Mouse (Mus musculus): ENCODE data around the gene Spata1.
"Not testable (repeated sequence)": the region's sequence is repeated elsewhere in the genome, so short reads cannot be mapped to it uniquely, and the experiment has no call there.

Spata1 gene

DNA sequence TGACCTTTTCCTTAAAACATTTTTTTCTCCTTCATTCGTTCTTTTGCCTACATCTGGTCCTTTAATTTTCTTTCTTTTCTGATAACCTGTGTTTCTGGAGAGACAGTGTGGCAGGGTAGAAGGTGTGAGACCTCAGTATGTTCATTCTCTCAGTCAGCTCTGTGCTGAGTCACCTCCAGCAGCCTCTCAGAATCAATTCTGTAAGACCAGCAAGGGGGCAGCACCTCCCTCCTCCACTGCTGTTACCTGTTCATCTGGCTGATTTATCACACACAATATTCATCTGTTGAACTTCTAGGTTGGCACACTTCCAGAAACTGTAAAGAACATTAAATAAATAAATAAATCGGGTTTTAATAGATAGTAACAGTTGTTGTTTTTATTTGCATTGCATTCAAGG, 36.6 kb downstream of the Spata1 start:
- in situ Hi-C loops (cut with MboI; ENCODE audit: low sequenced_read_pairs), result no loop called here

DNA sequence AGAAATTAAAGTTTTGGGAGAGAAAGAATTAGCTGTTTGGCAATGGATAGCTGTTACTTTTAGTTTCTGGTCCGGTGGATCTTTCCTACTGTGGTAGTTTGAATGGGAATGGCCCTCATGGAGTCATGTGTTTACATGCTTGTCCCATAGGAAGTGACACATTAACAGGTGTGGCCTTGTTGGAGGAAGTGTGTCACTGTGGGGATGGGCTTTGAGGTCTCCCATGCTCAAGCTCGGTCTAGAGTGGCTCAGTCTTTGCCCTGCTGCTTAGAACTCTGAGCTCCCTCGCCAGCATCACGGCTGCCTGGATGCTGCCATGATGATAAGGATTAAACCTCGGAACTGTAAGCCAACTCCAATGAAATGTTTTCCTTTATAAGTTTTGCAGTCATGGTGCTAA, 48.2 kb downstream of the Spata1 start:
- in situ Hi-C loops (cut with MboI; ENCODE audit: low sequenced_read_pairs), result no loop called here

DNA sequence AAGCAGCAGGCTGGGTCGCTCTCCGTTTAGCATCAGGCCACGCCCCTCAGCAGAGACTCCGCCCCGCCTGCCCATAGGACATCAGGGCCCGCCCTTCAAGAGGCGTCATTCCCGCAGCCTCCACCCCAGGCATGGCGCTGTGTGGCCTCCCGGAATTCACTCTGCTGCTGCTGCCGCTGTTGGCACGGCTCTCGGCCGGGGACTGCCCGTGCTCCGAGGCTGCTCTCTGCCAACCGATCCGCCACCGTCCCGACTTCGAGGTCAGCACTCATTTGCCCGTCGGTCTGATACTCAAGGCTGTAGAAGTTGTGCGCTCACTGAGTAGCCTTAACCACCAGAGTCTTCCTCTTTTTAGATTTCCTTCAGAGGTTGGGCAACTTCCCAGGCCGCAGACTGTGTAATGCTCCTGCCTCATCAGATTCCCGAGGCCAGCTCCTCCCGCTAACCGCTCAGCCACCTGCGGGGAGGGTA, 49.1 kb downstream of the Spata1 start:
- in situ Hi-C loops (cut with MboI; ENCODE audit: low sequenced_read_pairs), result no loop called here

DNA sequence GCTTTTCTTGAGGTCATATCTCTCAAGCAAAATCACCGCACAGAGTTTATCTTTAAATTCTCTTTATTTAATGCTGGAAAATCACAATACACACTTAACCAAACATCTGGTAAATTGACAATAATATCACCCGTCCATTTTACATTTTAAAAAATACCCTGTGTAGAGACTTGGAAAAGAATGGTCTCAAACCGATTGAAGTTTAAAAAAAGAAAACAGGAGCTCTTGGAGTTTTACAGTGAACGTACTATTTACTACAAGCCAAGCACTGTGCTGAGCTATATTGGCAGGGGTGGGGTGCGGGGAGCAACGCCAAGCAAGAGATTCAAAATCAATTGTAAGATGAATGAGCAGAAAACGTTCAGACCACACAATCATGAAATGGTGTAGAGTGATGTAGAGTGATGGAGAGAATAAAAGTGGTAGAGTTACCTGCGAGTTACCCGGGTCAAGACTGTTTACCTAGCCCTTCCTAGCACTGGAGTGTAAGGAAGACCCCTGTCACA, 49.8 kb downstream of the Spata1 start, which contains the start of gene Ctbs:
Gene Ctbs, plus strand, starts transcription at position 51 of the 506 bp plus-strand sequence.
- in situ Hi-C loops (cut with MboI; ENCODE audit: low sequenced_read_pairs), result no loop called here

DNA sequence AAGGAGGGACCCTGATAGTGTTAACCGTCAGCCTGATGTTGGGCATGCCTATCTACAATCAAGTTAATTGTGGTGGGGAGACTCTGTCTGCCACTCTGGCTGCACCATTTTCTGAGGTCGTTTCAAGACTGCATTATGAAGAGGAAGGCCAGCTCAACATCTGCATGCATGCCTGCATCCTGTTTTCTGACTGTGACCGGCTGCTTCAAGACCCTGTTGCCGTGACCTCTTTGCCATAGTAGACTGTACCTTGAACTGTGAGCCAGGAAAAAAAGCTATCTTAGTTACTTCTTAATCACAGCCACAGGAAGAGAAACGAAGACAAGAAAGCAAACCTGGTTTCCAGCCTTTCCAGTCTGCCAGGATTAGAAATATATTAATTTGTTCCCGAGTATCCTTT, 50.6 kb downstream of the Spata1 start:
- in situ Hi-C loops (cut with MboI; ENCODE audit: low sequenced_read_pairs), result no loop called here

DNA sequence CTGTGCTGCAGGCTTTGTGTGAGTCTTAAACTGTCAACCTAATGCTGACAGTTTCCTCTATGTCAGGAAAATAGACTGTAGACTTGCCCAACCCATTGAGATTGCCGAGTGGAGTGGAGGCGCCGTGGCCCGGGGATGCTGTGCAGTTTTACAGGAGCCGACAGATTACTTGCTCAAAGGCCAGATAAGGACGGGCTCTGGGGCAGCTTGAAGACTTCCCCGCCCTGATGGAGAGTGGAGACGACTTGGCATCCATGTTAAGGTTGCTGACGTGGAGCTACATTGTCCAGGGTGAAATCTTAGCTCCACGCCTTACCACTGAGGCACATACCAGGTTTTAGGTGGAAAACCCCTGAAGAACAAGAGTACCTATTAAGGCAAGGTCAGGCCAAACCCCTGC, 51.2 kb downstream of the Spata1 start:
- in situ Hi-C loops (cut with MboI; ENCODE audit: low sequenced_read_pairs), result no loop called here

DNA sequence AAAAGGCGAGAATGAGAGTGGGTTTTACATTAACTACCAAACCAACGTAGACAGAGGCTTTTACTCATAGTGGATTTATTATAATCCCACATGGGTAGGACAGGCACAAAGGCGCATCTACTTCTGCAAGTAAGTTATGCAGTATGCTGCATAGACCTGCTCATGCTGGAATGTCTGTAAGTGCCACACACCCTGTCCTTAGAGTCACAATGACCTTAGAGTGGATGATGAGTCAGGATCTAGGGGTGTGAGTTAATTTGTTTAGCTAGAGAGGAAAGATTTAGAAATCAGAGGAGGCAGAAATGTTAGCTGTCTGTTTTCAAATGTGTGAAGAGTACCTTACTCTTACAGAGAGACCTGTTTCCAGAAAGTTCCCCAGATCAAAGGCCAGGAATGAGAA, 52.0 kb downstream of the Spata1 start:
- in situ Hi-C loops (cut with MboI; ENCODE audit: low sequenced_read_pairs), result no loop called here

DNA sequence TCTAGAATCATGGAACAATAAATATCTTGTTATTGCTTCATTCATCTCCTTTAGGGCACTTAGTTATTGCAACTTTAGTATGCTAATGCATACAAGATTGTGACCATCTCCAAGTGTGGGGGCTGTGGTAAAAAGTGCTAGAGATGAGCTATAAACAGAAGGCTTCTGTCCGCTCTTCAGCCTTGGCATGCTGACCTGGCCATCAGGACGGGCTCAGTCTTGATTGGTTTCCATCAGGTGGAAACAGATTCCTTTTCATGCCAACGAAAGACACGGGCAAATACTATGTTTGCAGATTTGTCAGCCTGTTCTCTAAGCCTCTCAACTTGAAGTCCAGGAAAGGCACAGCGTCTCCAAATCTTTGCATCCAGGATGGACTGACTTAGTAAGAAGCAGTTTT, 52.4 kb downstream of the Spata1 start:
- in situ Hi-C loops (cut with MboI; ENCODE audit: low sequenced_read_pairs), result no loop called here

DNA sequence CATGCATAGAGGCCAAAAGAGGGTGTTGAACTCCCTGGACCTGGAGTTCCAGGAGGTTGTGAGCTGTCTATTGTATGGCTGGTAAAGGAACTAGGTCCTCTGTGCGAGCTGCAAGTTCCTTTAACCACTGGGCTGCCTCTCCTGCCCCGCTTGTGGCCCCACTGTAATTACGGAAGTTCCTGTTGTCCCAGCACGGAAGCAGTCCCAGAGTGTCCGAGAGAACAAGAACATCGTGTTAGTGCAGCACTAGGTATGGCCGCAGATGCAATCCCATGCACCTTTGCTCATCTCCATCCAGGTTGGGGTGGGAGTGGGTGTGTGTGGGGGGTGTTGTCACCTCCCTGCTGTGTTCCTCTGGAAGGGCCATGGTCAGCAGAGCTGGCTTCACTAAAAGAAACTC, 54.7 kb downstream of the Spata1 start:
- in situ Hi-C loops (cut with MboI; ENCODE audit: low sequenced_read_pairs), result no loop called here

DNA sequence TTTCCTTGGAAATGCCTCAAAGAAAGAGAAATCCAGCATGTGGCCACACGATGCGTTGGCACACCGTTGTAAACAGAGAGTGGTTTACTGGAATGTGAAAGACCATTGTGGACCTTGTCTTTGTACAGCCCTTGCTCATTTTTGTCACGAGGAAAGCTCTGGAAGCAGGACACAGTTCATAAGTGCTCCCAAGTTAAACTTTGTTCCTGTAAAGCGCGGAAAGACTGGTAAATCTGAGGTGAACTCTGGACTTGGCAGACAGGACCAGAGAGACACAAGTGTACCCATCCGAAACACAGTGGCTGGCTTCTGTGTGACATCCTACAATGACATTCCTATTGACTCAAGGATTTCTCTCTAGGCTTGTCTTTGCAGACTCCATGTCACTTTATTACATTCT, 56.2 kb downstream of the Spata1 start:
- in situ Hi-C loops (cut with MboI; ENCODE audit: low sequenced_read_pairs), result no loop called here

DNA sequence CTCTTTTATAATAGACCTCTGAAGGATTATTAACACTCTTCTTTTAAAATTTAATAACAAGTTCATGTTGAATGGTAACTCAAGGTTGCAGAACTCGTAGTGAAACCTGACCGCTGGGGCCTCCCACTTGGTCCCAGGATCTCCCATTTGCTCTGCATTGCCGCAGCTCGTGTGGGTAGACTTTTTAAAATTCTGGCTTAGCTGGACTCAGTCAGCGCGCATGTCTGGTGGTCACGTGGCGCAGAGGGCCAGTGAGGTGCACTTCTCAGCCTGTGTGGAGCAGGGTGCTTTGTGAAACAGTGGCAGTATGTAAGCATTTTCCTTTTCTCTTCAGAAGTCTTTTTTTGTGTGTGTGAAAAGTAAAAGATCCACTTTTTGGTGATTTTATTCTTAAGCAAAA, 56.6 kb downstream of the Spata1 start:
- in situ Hi-C loops (cut with MboI; ENCODE audit: low sequenced_read_pairs), result no loop called here

DNA sequence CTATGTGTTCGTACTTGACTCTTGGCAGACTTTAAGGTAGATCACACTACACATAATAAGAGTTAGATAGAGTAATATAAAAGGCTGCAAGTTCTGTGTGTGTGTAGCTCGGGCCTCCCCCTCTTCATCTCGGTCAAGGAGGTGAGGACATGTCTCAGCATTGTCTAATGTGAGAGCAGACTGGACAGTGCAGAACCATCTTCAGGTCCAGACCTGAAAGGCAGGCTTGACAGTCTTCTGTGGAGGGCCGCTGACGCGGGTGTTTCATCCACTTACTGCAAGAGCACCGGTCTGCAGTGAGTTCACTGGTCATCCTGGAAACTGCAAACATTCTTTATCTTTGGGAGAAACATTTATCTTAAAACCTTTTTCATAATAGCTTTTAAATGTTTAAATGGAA, 57.1 kb downstream of the Spata1 start:
- in situ Hi-C loops (cut with MboI; ENCODE audit: low sequenced_read_pairs), result no loop called here

DNA sequence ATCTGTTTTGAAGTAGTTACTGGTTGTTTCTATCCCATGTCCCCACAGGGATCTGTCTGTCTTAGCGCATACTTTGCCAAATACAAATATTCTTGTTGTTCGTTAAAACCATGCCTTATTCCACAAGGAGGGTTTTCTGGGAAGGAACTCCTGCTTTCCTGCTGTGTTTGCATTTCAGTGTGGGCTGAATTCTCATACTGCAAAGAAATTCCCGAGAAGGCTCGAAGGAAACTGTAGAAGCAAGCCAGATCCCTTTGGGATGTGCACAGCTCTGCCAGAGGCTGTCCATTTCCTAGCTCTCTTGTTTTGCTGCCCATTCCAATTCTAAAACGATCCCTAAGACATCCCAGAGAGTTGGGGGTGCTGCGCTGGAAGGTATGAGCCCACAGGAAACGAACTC, 59.1 kb downstream of the Spata1 start:
- in situ Hi-C loops (cut with MboI; ENCODE audit: low sequenced_read_pairs), result no loop called here

DNA sequence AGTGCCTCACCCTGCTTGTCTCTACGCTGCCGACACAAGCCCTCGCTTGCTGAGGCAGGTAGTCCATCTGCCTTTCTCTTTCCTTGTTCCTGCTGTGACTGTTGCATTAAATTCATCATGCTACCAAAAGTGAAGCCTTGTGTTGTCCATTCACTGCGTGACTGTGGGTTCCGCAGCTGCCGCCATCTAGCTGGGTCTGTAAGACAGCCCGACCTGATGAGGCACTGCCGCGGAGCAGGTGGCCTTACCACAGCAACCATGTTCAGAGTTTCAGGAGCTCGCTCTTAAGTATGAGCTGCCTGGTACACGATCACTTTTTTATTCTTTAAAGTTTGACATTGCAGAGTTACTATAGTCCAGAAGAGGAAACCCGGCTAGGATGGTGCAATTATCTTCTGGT, 59.5 kb downstream of the Spata1 start:
- in situ Hi-C loops (cut with MboI; ENCODE audit: low sequenced_read_pairs), result no loop called here

DNA sequence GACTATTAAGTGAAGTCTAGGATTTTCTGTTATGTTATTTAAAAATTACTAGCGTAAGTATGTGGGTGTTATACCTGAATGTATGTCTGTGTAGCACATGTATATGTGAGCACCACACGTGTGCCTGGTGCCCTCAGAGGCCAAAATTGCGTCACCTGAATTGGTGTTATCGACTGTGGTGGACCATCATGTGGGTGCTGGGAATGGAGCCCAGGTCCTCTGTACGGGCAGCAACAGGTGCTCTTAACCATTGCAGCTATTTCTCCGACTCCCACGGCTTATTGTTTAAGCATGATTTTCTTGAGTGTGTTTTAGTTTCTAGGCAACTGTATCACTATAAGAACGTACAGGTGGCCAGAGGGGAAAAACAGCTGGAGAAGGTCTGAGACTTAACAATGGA, 63.4 kb downstream of the Spata1 start:
- in situ Hi-C loops (cut with MboI; ENCODE audit: low sequenced_read_pairs), result no loop called here

DNA sequence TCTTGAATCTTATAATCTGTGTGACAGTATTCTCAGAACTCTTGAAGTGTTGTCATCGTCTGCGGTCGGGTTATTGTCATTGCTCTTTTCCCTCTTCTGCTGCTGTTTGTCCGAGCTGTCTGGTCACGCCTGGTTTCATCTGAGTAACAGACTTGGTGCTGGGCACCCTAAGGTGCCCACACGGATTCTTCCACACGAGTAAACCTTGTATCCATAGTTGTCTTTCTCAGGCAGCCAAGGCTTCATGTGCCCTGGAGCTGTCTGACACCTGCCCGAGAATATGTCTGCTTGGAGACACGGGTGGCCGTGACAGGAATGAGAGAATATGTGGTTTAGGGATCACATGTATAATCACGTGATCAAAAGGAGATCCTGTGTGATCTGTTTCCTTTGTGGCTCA, 64.0 kb downstream of the Spata1 start:
- in situ Hi-C loops (cut with MboI; ENCODE audit: low sequenced_read_pairs), result no loop called here

DNA sequence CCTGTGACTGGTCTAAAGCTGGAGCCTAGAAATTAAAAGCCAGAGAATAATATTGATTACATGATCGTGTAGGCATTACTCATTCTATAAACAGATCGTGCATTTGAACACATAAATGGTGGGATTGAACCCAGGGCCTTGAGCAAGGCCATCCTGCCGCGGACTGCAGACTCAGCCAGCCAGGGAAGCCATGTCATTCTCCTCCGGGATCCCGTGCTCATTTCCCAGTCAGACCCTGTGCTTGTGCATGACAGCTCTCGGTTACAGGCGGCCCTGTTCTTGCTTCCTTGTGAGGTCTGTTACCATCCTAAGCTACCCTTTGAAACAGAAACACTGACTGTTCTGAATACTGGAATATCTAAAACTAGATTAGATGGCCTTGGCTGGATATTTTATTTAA, 64.9 kb downstream of the Spata1 start:
- in situ Hi-C loops (cut with MboI; ENCODE audit: low sequenced_read_pairs), result no loop called here

DNA sequence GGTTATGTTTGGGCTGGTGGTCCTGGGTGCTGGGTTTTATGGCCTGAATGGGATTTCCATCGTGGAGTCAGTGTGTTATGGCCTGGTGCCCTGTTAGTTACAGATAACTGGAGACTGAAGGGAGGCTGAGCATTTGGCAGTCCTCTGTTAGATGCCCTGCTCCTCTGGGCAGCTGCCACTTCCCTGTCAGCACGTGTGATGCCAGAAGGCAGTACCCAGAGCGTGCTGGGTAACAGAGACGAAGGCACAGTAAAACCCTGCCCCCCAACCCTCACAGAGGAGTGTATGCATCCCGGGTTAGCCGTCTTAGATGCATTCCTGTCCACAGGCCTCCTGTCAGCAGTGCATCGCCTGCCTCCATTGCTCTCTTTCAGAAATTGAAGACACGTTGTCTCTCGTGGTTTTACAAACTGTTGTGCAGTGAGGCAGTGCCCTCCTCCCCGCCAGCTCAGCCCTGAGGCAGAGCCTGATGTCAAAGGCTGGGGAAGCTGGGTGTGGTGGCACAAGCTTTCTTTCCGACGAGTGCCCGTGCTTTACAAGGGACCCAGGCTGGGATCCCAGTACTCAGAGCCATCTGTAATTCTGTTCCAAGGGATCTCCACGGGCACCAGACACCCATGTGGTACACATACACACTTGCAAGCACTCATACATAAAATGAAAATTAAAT, 65.7 kb downstream of the Spata1 start:
- in situ Hi-C loops (cut with MboI; ENCODE audit: low sequenced_read_pairs), result no loop called here

DNA sequence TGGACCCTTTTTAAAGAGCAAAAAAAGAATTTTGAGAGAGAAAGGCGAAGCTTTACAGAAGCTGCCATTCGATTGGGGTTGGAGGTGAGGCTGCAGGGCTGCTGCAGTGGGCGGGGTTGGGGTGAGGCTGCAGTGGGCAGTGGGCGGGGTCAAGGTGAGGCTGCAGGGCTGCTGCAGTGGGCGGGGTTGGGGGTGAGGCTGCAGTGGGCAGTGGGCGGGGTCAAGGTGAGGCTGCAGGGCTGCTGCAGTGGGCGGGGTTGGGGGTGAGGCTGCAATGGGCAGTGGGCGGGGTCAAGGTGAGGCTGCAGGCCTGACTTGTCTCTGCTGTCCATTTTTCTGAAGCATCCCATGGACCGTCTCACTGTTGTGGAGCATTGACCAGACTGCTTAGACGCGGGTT, 66.5 kb downstream of the Spata1 start:
- in situ Hi-C loops (cut with MboI; ENCODE audit: low sequenced_read_pairs), result not testable (repeated sequence)

DNA sequence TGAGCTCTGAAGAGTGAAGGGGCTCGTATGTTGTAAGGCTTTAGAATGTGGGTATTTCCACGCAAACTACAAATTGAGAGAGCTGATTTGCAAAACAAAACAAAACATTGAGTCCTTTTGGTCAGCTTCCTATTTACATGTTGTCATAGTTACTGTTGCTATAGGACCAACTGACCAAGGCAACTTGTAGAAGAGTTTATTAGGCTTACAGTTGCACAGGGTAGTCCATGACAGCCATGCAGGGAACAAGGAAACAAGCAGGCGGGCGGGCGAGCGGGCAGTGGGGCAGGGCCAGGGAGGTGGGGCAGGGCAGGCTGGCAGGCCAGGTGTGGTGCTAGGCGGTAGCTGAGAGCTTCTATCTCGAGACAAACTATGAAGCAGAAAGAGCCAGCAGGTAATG, 73.1 kb downstream of the Spata1 start:
- in situ Hi-C loops (cut with MboI; ENCODE audit: low sequenced_read_pairs), result no loop called here

DNA sequence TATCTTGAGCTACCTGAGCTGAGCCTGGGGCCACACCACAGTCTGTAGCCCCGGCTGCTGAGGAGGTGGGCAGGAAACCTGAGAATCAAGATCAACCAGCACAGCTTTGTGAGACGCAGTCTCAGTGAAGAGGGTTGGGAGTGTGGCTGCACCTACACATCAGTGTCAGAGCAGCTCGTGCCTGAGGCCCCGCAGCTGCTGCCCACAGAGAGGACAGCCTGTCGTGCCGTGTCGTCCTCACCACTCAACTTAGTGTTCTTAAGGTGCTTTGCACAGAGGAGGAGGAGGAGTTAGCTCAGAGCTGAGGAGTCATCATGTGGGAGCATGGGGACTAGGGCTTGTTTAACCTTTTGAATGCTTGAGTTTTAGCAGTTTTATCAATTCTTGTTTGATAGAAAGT, 73.7 kb downstream of the Spata1 start:
- in situ Hi-C loops (cut with MboI; ENCODE audit: low sequenced_read_pairs), result no loop called here

DNA sequence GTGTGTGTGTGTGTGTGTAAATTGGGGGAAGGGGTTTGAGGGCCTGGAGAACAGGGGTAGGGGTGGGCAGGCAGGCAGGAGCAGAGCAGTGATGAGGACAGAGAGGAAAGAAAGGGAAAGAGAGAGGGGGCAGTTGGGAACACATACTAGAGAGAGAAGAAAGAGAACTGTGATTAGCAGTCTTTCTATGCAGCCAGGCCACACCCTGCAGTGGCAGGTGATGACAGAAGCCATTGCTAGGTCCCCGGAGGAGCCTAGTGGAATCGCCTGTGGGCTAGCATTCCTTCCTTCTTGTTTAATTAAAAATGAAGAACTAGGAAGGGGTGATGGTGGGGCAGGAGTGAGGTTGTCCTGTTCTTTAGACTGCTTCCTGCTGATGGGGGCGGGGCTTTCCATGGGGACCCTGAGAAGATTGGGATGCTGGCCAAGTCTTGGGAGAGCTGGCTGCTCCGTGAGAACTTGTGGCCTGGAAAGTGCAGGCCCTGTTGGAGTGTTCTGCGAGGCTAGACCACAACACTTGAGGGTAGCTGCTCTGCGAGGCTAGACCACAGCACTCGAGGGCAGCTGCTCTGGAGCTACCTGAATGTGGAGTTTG, 75.2 kb downstream of the Spata1 start:
- in situ Hi-C loops (cut with MboI; ENCODE audit: low sequenced_read_pairs), result no loop called here

DNA sequence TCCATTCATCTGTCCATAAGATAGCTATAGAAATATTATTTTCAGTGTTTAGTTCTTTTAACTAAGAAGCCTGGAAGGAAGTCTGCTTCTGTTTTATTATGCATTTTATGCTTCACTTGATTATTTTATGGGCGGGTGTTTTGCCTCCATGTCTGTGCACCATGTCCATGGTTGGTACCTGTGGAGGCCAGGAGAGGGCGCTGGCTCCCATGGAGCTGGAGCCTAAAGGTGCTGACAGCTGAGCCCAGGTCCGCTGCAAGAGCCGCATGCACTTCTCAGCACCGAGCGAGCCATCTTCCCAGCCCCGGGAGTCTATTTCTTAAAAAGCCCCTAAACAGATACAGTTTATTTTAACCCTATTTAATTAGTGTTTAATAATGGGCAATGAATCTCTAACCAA, 75.8 kb downstream of the Spata1 start:
- in situ Hi-C loops (cut with MboI; ENCODE audit: low sequenced_read_pairs), result no loop called here

All from CH12F3 (cell line).